Mouse (Mus musculus): ENCODE data around the gene 4930595D18Rik.

Gene 4930595D18Rik

GRCm38 (mm10) chr12:111165146-111165812, 19.0 kb downstream of the 4930595D18Rik start:
- peak; percentile 35 for DNase-seq

DNA sequence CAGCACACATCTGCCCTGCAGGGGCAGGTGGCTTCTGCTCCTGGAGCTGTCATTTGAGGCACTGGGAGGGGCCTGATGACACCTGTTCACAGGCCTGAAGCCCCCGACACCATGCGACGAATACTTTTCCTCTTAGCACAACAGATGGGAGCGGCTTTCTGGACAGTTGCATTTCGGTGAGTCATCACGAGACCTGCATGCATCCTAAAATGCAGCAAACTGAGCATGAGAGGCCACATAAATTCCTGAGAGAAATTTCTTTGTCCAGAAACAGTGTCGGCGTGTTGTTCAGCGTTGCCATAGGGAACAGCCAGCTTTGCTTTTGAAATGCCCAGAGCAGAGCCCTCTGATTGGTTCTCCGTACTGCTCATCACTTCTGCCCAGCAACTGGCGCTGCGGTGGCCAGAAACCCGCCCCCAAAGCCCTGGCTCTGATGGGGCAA, 20.0 kb downstream of the 4930595D18Rik start:
- peak; percentile 91 for DNase-seq

DNA sequence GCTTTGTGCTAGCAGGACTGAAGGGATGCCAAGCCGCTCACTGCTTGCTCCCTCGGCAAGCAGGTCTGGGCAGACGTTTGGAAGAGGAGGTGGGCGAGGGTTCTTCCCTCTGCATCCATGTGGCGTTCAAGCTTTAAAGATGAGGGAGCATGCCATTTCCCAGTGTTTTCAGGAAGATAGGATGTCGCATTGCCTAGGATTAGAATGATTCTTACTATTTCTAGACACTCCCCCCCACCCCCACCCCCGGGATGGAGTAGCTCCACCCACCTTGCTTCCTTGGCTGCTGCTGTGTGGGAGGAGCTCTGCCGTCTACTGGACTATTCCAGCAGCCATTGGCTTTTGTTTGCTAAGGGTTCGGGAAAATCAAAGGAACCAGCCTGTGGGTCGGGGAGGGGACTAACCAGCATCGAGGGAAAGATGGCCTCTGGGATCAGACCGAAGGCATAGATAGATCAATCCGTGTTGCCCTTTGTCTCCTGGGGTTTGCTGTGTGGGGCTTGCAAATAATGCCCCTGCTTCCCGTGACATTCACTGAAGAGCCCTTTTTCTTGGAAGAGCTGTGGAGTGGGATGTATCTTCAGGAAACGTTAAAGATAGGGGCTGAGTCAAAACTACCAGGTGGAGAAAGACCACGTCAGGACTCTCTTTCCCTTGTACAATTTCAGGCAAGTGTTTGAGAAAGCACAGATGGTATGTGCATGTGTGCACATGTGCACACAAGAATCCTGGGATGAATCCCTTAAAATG, 21.8 kb downstream of the 4930595D18Rik start:
- DNase-seq = no peak

DNA sequence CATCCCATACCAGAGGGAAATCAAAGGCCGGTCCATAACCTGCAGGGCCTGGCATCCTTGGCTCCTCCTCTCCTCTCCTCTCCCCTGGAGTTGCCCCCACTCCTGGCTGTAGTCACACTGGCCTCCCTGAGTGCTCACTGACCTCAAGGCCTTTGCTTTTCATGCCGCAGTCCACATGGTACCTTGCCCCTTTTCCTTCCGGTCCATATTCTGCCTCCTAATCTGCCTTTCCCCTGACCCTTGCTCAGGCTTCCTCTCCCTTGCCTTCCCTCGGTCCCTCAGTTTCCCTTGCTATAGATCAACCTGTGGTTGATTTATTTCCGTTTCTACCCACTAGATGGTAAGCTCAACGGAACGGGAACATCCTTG, 22.4 kb downstream of the 4930595D18Rik start:
- peak; percentile 44 for DNase-seq

GRCm38 (mm10) chr12:111160871-111161270, 23.4 kb downstream of the 4930595D18Rik start:
- DNase-seq = no peak

GRCm38 (mm10) chr12:111159659-111160428, 24.4 kb downstream of the 4930595D18Rik start:
- DNase-seq = no peak

GRCm38 (mm10) chr12:111155756-111156155, 28.5 kb downstream of the 4930595D18Rik start:
- no peak for DNase-seq

- DNase-seq = no peak
Observed at GRCm38 (mm10) chr12:111154641-111155040, 29.6 kb downstream of the 4930595D18Rik start.

- no peak for DNase-seq
Observed at GRCm38 (mm10) chr12:111153946-111154345, 30.3 kb downstream of the 4930595D18Rik start.

DNA sequence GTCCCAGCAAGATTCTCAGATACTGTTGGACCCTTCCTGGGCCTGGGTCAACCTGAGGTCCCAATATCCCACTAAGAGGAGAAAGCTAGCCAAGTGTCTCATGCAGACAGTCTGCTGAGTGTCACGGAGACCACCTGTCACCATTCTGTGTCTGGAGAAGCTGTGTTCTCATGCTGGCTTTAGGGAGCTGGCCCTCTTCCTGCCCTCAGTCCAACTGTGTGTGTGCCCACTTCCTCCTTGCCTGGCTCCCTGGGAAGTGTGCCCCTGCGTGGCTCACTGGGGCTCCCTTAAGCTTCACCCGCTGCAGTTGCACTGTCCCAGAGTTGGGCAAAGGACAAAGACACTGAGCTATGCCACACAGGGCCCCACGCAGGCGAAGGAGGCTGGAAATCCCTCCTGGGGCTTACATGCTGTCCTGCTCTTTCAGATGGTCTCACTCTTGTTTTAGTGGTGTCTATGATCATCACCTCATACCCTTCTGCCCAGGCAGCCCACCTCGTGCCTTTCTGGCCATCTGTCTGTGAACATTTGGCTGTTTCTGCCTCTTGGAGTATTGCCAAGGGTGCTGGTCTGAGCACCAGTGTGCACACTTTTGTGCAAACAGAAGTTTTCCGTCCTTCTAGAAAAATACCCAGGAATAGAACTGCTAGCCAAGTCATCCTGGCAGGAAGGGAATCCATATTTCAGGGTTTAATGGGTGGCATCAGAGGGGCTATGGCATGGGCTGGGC, 31.1 kb downstream of the 4930595D18Rik start:
- DNase-seq = no peak

DNA sequence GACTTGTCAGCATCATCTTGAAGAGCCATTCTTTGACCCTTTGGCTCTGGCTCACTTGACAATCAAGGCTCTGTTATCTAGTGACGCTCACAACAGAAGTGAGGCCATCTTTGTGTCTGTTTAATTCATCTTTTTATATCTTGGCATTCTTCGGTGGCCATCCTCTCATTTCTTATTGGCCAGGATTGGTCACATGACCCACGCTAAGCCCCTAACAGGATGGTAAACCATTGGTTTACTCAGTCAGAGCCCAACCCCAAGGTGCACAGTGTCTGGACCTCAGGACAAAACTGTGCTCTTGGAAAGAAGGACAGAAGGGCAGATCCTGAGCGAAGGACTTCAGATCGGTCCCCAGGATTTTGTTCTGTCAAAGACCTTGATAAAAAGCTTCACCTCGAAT, 31.7 kb downstream of the 4930595D18Rik start:
- no peak for DNase-seq

DNA sequence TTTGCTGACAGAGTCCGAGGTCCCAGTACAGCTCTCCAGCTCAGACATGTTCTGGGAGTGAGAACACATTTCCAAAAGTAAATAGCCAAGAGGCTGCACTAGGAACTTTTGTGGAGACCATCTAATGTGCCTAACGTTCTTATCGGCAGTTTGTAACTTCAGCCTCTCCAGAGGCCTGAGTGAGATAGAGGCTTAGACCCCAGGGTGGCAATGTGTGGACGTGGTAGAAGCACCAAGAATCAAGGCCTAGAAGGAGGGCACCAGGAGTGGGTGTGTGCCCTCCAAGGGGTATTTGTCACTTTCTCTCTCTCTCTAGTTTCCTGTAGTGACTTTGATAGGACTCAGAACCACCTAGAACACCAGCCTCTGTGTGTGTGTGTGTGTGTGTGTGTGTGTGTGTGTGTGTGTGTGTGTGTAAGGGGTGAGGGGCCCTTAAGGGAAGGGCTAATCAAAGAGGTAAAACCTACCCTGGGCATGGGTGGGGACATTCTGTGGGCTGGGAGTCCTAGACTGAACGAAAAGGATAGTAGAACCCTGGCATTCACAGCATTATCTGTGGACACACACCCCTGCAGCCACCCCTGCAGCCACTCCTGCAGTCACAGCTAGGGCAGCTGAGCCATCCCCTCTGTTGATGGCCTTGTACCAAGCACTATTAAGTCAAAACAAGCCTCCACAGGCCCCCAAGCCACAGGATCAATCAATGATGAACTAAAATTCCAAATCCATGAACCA, 32.7 kb downstream of the 4930595D18Rik start:
- DNase-seq = no peak

GRCm38 (mm10) chr12:111150236-111150596, 34.1 kb downstream of the 4930595D18Rik start:
- DNase-seq = no peak

DNA sequence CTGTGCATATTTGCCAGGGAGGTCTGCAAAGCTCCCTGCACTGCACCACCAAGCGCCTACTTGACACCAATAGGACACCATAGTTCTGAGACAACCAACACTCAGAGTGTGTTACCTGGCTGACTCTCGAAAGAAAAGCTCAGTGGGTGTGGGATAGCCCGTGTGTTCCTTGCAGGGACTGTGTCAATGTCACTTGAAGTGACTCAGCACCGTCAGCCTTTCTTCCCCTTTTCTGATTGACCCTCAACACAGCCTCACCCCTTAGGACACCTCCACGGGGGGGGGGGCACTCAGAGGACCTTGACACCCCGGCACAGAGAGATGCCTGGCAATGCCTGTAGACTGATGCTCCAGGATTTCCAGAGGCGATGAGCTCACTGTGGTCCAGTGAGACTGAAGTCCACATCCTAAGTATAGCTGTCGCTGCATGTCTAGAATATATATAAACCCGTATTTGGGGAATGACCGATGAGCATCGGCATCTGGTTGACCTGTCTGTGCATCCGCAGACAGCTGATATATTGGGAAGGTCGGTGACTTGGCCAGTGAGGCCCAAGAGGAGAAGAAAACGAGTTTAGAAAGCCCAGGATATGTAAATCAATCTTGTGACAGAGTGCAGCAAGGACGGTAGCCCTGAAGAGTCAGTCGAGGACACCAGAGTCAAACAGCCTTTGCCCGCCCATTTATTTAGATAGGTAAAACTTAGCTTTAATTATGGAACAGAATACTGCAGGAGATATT, 34.6 kb downstream of the 4930595D18Rik start:
- no peak for DNase-seq

- no peak for DNase-seq
Observed at GRCm38 (mm10) chr12:111145269-111145668, 39.0 kb downstream of the 4930595D18Rik start.

DNA sequence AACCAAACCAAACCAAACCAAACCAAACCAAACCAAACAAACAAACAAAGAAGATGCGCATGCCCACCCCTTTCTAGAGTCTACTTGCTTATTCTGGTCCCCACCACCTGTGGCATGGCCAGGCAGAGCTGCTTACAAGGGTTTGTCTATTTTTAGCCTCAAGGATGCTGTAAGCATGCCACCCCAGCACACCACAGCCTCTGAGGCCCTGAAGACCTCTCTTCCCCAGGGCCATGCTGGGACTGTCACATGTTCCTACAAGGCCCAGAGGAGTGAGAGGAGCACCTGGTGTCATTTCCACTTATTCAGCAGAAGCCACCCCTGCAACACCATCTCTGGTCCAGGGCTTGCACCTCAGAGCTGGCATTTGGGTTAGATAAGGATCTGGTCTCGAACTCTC, 39.7 kb downstream of the 4930595D18Rik start:
- no peak for DNase-seq

GRCm38 (mm10) chr12:111143509-111144063, 40.7 kb downstream of the 4930595D18Rik start:
- DNase-seq = no peak

DNA sequence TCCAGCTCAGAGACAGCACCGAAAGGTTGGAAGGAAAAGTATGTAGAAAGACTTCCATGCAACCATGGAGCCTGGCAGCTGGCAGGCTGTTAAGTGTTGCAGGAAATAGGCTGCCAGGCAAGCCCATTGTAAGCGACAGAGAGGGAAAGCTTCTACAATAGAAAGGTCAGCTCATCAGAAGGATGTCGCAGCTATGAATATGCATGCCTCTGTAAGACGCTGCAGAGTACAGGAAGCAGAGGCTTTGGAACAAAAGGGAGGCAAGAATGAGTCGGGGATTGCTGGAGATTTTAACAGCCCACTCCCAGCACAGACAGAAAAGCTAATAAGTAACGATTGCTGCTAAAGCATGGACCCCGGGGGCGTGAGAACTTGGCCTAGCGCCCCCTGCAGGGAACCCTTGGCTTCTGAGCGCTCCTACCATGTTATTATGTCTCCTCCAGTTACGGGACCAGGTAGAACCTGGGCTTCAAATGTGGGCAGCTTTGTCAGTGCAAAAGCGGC, 41.2 kb downstream of the 4930595D18Rik start:
- no peak for DNase-seq

DNA sequence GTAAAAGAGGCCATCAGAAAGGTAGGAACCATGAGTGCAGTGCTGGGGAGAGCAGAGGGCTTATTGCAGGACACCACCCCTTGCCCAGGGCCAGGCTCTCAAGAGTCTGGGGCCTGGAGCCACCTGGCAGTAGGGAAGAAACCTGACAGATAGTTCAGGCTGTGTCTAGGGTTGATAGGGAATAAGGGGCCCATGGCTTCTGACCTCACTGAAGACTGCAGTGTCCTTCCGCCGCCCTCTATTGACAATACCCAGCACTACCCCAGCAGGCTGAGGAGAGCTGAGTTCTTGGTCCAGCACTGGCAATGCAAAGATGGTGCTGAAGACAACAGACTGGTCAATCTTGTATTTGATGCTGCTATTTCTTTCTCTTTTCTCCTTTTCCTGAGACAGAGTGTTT, 47.2 kb downstream of the 4930595D18Rik start:
- DNase-seq = no peak

DNA sequence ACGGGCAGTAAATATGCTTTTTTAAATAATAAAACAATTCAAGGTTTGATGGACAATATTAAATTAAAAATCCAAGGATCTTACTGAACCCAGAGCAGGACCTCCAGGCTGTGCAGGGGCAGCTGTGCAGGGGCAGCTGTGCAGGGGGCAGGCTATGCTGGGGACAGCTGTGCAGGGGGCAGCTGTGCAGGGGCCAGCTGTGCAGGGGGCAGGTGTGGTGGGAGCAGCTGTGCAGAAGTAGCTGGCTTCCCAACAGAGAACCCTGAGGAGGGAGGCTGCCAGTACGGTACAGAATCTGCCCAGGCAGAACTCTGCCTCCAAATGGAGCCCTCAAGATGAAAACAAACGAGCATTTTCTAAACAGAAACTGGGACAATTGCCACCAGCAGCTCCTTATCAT, 48.3 kb downstream of the 4930595D18Rik start:
- DNase-seq = no peak

Data from kidney, adult 11 months (tissue).